Mouse (Mus musculus) heart, postnatal 0 days (tissue): ENCODE results near the gene Mrpl9. TPM values are rescaled to one million over a fixed set of nuclear protein-coding genes. Genes with fewer than 3 reads are reported as not detected.

Experiments
- ATAC-seq: fragments of 200-750 bp; cut with Nextera tagmentation; 2 replicates; pipeline ENCODE4 v1.8.0; 2017; ENCODE audit warnings: low read depth, moderate number of reproducible peaks, moderate library complexity; ENCODE audit not compliant: insufficient read depth
- DNase-seq: peaks from one replicate; pipeline ENCODE4 v3.0.0-alpha.2; 2016; ENCODE audit warnings: low spot score
- H3K27ac ChIP-seq: fragments of 300-500 bp; sonication (generic); 2 replicates; pipeline ENCODE4 v1.5.1; 2014; ENCODE audit warnings: low read depth, mild to moderate bottlenecking
- H3K27me3 ChIP-seq: fragments of 300-500 bp; sonication (generic); 2 replicates; pipeline ENCODE4 v1.6.1; 2014; ENCODE audit warnings: low read length, mixed read lengths; ENCODE audit not compliant: control insufficient read depth, insufficient read depth
- H3K36me3 ChIP-seq: fragments of 300-500 bp; sonication (generic); replicated peaks from 2 replicates; pipeline ENCODE4 v1.6.1; 2014; ENCODE audit warnings: low read length, mixed read lengths; ENCODE audit not compliant: control insufficient read depth, insufficient read depth
- H3K4me1 ChIP-seq: fragments of 300-500 bp; sonication (generic); 2 replicates; pipeline ENCODE4 v1.6.1; 2014; ENCODE audit warnings: antibody characterized with exemption; ENCODE audit not compliant: control insufficient read depth, insufficient read depth
- H3K4me2 ChIP-seq: fragments of 300-500 bp; sonication (generic); 2 replicates; pipeline ENCODE4 v1.6.1; 2014; ENCODE audit warnings: low read depth, mild to moderate bottlenecking, low read length, moderate library complexity
- H3K4me3 ChIP-seq: fragments of 300-500 bp; sonication (generic); 2 replicates; pipeline ENCODE4 v1.5.1; 2014; ENCODE audit warnings: low read depth, low read length
- H3K9ac ChIP-seq: fragments of 300-500 bp; sonication (generic); replicated peaks from 2 replicates; pipeline ENCODE4 v1.6.1; 2014; ENCODE audit warnings: low read depth, low read length, mixed read lengths
- H3K9me3 ChIP-seq: fragments of 300-500 bp; sonication (generic); replicated peaks from 2 replicates; pipeline ENCODE4 v1.6.1; 2016; ENCODE audit warnings: low read length; ENCODE audit not compliant: control insufficient read depth
- CTCF ChIP-seq: IDR thresholded peaks from 2 replicates; pipeline ENCODE4 v1.5.1; 2016; ENCODE audit warnings: antibody characterized with exemption, control low read depth, low read depth
- EP300 ChIP-seq: IDR thresholded peaks from 2 replicates; pipeline ENCODE4 v1.6.1; 2016; ENCODE audit warnings: antibody characterized with exemption, low read depth
- WGBS: fragments of 180-500 bp; shearing (Covaris S2); extraction: QIAGEN DNeasy Blood & Tissue Kit; methylation state at CpG from one replicate; pipeline ENCODE4 v1.1.7; 2014; 5-methylcytosine and 5-hydroxymethylcytosine counted together
- polyA plus RNA-seq: library from polyadenylated mRNA; unstranded; fragments of >200 nt; fragmentation: Nextera tagmentation; extraction: Ambion mirVana; gene quantifications from 2 replicates; pipeline ENCODE4 v1.2.1, GENCODE M21; 2015
- total RNA-seq: library from RNA; depleted of rRNA; stranded (reverse); fragments of >200 nt; gene quantifications from 2 replicates; pipeline ENCODE4 v1.2.3, GENCODE M21; 2014; ENCODE audit warnings: low replicate concordance

Gene Mrpl9
- total and polyA plus RNA-seq, 2 experiments from 2014 or later = 68.7 to 83.0 TPM

GRCm38 (mm10) chr3:94465632-94466430 is 22.7 kb downstream of the Mrpl9 start:
- no peaks in the 10 kb centered on the region for H3K9me3 ChIP-seq
- H3K4me2 ChIP-seq = no peak overlapping the region
- no peak for DNase-seq
- no peak overlapping the region for H3K4me3 ChIP-seq
- H3K9ac ChIP-seq = no peak overlapping the region
- no peak for TF ChIP-seq EP300
- TF ChIP-seq CTCF = no peak
- H3K36me3 ChIP-seq = no peaks in the 10 kb centered on the region
- no peaks in the 10 kb centered on the region for H3K27me3 ChIP-seq
- no peaks in the 10 kb centered on the region for H3K4me1 ChIP-seq
- no peak for ATAC-seq
- H3K27ac ChIP-seq = no peak overlapping the region
- WGBS = 74% methylated on average over 13 of the region's 13 CpGs

DNA sequence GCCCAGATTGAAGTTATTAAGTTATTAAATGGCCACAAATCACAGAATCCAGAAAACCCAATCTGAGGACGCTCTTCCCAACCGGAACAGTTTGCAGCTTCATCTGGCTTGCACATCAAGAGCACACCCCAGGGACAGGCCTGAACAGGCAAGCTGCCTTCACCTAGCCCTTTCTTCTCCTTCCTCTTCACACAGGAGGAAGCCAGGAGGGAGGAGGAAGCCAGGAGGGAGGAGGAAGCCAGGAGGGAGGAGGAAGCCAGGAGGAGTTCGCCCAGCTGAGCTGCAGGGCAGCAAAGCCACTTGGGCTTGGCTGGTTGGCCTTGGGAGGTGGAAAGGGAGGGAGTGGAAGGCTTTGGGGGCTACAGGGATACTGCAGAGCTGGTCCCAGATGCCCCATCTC is 25.8 kb downstream of the Mrpl9 start:
- Histone ChIP-seq H3K27me3 (no peaks in the 10 kb centered on the region), H3K4me1 (peaks cover 13% of the 10 kb centered on the region; the same call in 1 of the 2 replicates), H3K4me3 (no peak overlapping the region), H3K4me2 (no peak overlapping the region), H3K9ac (no peak overlapping the region), H3K36me3 (no peaks in the 10 kb centered on the region), H3K27ac (no peak overlapping the region), H3K9me3 (no peaks in the 10 kb centered on the region)
- ATAC-seq = no peak
- no peak for DNase-seq
- WGBS = 58% methylated on average over 3 of the region's 3 CpGs
- TF ChIP-seq CTCF (no peak), EP300 (no peak)

GRCm38 (mm10) chr3:94472447-94473114 is 29.5 kb downstream of the Mrpl9 start:
- no peak for TF ChIP-seq EP300
- peak overlapping the region; percentile 19 for H3K4me3 ChIP-seq
- no peaks in the 10 kb centered on the region for H3K36me3 ChIP-seq
- peak overlapping the region; percentile 33 for H3K27ac ChIP-seq
- DNase-seq (peak; percentile 57), ATAC-seq (peak; percentile 83)
- peaks cover 14% of the 10 kb centered on the region; the same call in 1 of the 2 replicates for H3K4me1 ChIP-seq
- H3K4me2 ChIP-seq = peak overlapping the region; percentile 55
- 8% methylated on average over 28 of the region's 28 CpGs for WGBS
- no peaks in the 10 kb centered on the region for H3K27me3 ChIP-seq
- no peak overlapping the region; the same call in none of the 2 replicates for H3K9ac ChIP-seq
- no peaks in the 10 kb centered on the region for H3K9me3 ChIP-seq

DNA sequence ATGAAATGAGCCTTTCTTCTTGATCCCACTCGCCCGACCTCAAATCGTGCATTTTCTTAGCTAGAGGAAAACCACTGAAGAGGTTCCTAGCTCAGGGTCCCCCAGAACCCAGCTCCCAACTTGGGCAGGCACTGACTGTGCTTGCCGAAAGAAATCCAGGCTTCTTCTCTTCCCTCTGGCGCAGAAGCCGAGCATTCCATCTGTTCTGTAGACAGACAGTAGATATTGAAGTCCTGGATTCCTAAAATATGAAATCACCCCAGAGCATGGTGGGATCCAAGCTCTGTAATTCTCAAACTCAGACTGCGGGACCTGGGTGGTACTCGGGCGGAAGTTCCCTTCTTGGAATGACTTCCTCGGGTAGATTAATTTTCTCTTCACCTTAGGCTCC is 30.0 kb downstream of the Mrpl9 start:
- WGBS = 32% methylated on average over 10 of the region's 10 CpGs
- Histone ChIP-seq H3K27ac (peak overlapping the region; percentile 33), H3K9ac (no peak overlapping the region; the same call in 1 of the 2 replicates), H3K4me3 (no peak overlapping the region), H3K9me3 (no peaks in the 10 kb centered on the region), H3K27me3 (peaks cover 2% of the 10 kb centered on the region; the same call in 1 of the 2 replicates), H3K36me3 (no peaks in the 10 kb centered on the region), H3K4me1 (peaks cover 14% of the 10 kb centered on the region; the same call in 1 of the 2 replicates), H3K4me2 (peak overlapping the region; percentile 55)
- TF ChIP-seq EP300 (no peak), CTCF (no peak)
- DNase-seq (no peak), ATAC-seq (peak; percentile 25; the same call in 1 of the 2 replicates)

- ATAC-seq = no peak
These were observed 30.6 kb downstream of the Mrpl9 start for GRCm38 (mm10) chr3:94473567-94474232.

More at GRCm38 (mm10) chr3:94473567-94474232, 30.6 kb downstream of the Mrpl9 start:
- no peak for DNase-seq
- Histone ChIP-seq H3K27ac (no peak overlapping the region), H3K27me3 (peaks cover 7% of the 10 kb centered on the region), H3K9ac (no peak overlapping the region), H3K4me3 (no peak overlapping the region), H3K36me3 (no peaks in the 10 kb centered on the region), H3K4me1 (peaks cover 14% of the 10 kb centered on the region; the same call in 1 of the 2 replicates), H3K9me3 (no peaks in the 10 kb centered on the region), H3K4me2 (no peak overlapping the region)
- TF ChIP-seq EP300 = no peak
- no peak for TF ChIP-seq CTCF
- WGBS = 28% methylated on average over 5 of the region's 5 CpGs
